Mouse (Mus musculus): ENCODE measurements around the gene Borcs5. TPM values are rescaled to one million over a fixed set of nuclear protein-coding genes. Genes with fewer than 3 reads are reported as not detected.

The Borcs5 gene
- polyA plus RNA-seq, 1 experiment from 2014 or later: 17.6 TPM

- Histone ChIP-seq H3K9ac (ENCODE audit: low read depth, low read length) (no peak overlapping the region), H3K4me2 (ENCODE audit: low read depth, low read length) (no peak overlapping the region), H3K4me3 (ENCODE audit: low read length) (no peak overlapping the region), H3K9me3 (ENCODE audit: control insufficient read depth, low read length) (no peaks in the 10 kb centered on the region), H3K36me3 (ENCODE audit: control insufficient read depth, insufficient read depth, low read length) (no peaks in the 10 kb centered on the region), H3K4me1 (ENCODE audit: control insufficient read depth, insufficient read depth, low read length) (peaks cover 9% of the 10 kb centered on the region; the same call in 1 of the 2 replicates), H3K27me3 (replicated peaks; ENCODE audit: control insufficient read depth, insufficient read depth, low read length) (no peaks in the 10 kb centered on the region), H3K27ac (ENCODE audit: low read length) (peak overlapping the region; percentile 61)
- peak; percentile 92 for ATAC-seq
- 49% methylated on average over 8 of the region's 8 CpGs for WGBS
These were observed 61.3 kb downstream of the Borcs5 start for GRCm38 (mm10) chr6:134700451-134701210.

- Histone ChIP-seq H3K27ac (ENCODE audit: low read length) (peak overlapping the region; percentile 58), H3K36me3 (ENCODE audit: control insufficient read depth, insufficient read depth, low read length) (no peaks in the 10 kb centered on the region), H3K27me3 (replicated peaks; ENCODE audit: control insufficient read depth, insufficient read depth, low read length) (no peaks in the 10 kb centered on the region), H3K4me1 (ENCODE audit: control insufficient read depth, insufficient read depth, low read length) (peaks cover 9% of the 10 kb centered on the region; the same call in 1 of the 2 replicates), H3K4me3 (ENCODE audit: low read length) (no peak overlapping the region), H3K4me2 (ENCODE audit: low read depth, low read length) (no peak overlapping the region), H3K9me3 (ENCODE audit: control insufficient read depth, low read length) (no peaks in the 10 kb centered on the region), H3K9ac (ENCODE audit: low read depth, low read length) (0 out of 2 replicates have a peak overlapping the region, but pooled peaks have one; percentile 26)
- peak; percentile 36; the same call in 1 of the 2 replicates for ATAC-seq
- WGBS: 78% methylated on average over 6 of the region's 6 CpGs
These were observed 61.9 kb downstream of the Borcs5 start for GRCm38 (mm10) chr6:134701211-134701602.

GRCm38 (mm10) chr6:134702184-134702583 lies 62.9 kb downstream of the Borcs5 start:
- H3K4me2 ChIP-seq (ENCODE audit: low read depth, low read length): no peak overlapping the region
- no peak overlapping the region for H3K27ac ChIP-seq (ENCODE audit: low read length)
- no peaks in the 10 kb centered on the region for H3K27me3 ChIP-seq (replicated peaks; ENCODE audit: control insufficient read depth, insufficient read depth, low read length)
- peaks cover 9% of the 10 kb centered on the region; the same call in 1 of the 2 replicates for H3K4me1 ChIP-seq (ENCODE audit: control insufficient read depth, insufficient read depth, low read length)
- 94% methylated on average over 7 of the region's 7 CpGs for WGBS
- no peaks in the 10 kb centered on the region for H3K36me3 ChIP-seq (ENCODE audit: control insufficient read depth, insufficient read depth, low read length)
- H3K9ac ChIP-seq (ENCODE audit: low read depth, low read length): no peak overlapping the region
- ATAC-seq: no peak
- H3K9me3 ChIP-seq (ENCODE audit: control insufficient read depth, low read length): no peaks in the 10 kb centered on the region
- no peak overlapping the region for H3K4me3 ChIP-seq (ENCODE audit: low read length)

GRCm38 (mm10) chr6:134703053-134703690 lies 63.9 kb downstream of the Borcs5 start:
- WGBS: 84% methylated on average over 4 of the region's 4 CpGs

GRCm38 (mm10) chr6:134706467-134706866 lies 67.2 kb downstream of the Borcs5 start:
- Histone ChIP-seq H3K4me3 (ENCODE audit: low read length) (no peak overlapping the region), H3K9me3 (ENCODE audit: control insufficient read depth, low read length) (no peaks in the 10 kb centered on the region), H3K27me3 (replicated peaks; ENCODE audit: control insufficient read depth, insufficient read depth, low read length) (no peaks in the 10 kb centered on the region), H3K9ac (ENCODE audit: low read depth, low read length) (no peak overlapping the region), H3K4me1 (ENCODE audit: control insufficient read depth, insufficient read depth, low read length) (no peaks in the 10 kb centered on the region), H3K4me2 (ENCODE audit: low read depth, low read length) (no peak overlapping the region), H3K27ac (ENCODE audit: low read length) (no peak overlapping the region), H3K36me3 (ENCODE audit: control insufficient read depth, insufficient read depth, low read length) (no peaks in the 10 kb centered on the region)
- 69% methylated on average over 4 of the region's 4 CpGs for WGBS
- no peak for ATAC-seq

More at GRCm38 (mm10) chr6:134703053-134703690, 63.9 kb downstream of the Borcs5 start:
- no peaks in the 10 kb centered on the region for H3K27me3 ChIP-seq (replicated peaks; ENCODE audit: control insufficient read depth, insufficient read depth, low read length)
- H3K4me2 ChIP-seq (ENCODE audit: low read depth, low read length): no peak overlapping the region
- no peaks in the 10 kb centered on the region for H3K36me3 ChIP-seq (ENCODE audit: control insufficient read depth, insufficient read depth, low read length)
- H3K9me3 ChIP-seq (ENCODE audit: control insufficient read depth, low read length): no peaks in the 10 kb centered on the region
- H3K9ac ChIP-seq (ENCODE audit: low read depth, low read length): no peak overlapping the region
- no peak for ATAC-seq
- H3K4me3 ChIP-seq (ENCODE audit: low read length): no peak overlapping the region
- peaks cover 9% of the 10 kb centered on the region; the same call in 1 of the 2 replicates for H3K4me1 ChIP-seq (ENCODE audit: control insufficient read depth, insufficient read depth, low read length)
- H3K27ac ChIP-seq (ENCODE audit: low read length): no peak overlapping the region

GRCm38 (mm10) chr6:134710020-134710419 lies 70.7 kb downstream of the Borcs5 start:
- no peak overlapping the region for H3K27ac ChIP-seq (ENCODE audit: low read length)
- no peak overlapping the region for H3K9ac ChIP-seq (ENCODE audit: low read depth, low read length)
- no peaks in the 10 kb centered on the region for H3K9me3 ChIP-seq (ENCODE audit: control insufficient read depth, low read length)
- ATAC-seq: no peak
- H3K4me1 ChIP-seq (ENCODE audit: control insufficient read depth, insufficient read depth, low read length): no peaks in the 10 kb centered on the region
- WGBS: 82% methylated on average over 15 of the region's 15 CpGs
- H3K27me3 ChIP-seq (replicated peaks; ENCODE audit: control insufficient read depth, insufficient read depth, low read length): no peaks in the 10 kb centered on the region
- no peak overlapping the region for H3K4me2 ChIP-seq (ENCODE audit: low read depth, low read length)
- no peak overlapping the region for H3K4me3 ChIP-seq (ENCODE audit: low read length)
- no peaks in the 10 kb centered on the region for H3K36me3 ChIP-seq (ENCODE audit: control insufficient read depth, insufficient read depth, low read length)

GRCm38 (mm10) chr6:134713321-134713720 lies 74.0 kb downstream of the Borcs5 start:
- Histone ChIP-seq H3K4me2 (ENCODE audit: low read depth, low read length) (no peak overlapping the region), H3K9ac (ENCODE audit: low read depth, low read length) (no peak overlapping the region), H3K27me3 (replicated peaks; ENCODE audit: control insufficient read depth, insufficient read depth, low read length) (no peaks in the 10 kb centered on the region), H3K36me3 (ENCODE audit: control insufficient read depth, insufficient read depth, low read length) (0 out of 2 replicates have a peak, but pooled peaks cover 3% of the 10 kb centered on the region), H3K27ac (ENCODE audit: low read length) (no peak overlapping the region), H3K9me3 (ENCODE audit: control insufficient read depth, low read length) (no peaks in the 10 kb centered on the region), H3K4me1 (ENCODE audit: control insufficient read depth, insufficient read depth, low read length) (peaks cover 9% of the 10 kb centered on the region; the same call in 1 of the 2 replicates), H3K4me3 (ENCODE audit: low read length) (no peak overlapping the region)
- ATAC-seq: no peak
- 47% methylated on average over 3 of the region's 3 CpGs for WGBS

- ATAC-seq: no peak
- Histone ChIP-seq H3K27ac (ENCODE audit: low read length) (no peak overlapping the region), H3K9me3 (ENCODE audit: control insufficient read depth, low read length) (no peaks in the 10 kb centered on the region), H3K9ac (ENCODE audit: low read depth, low read length) (no peak overlapping the region), H3K4me2 (ENCODE audit: low read depth, low read length) (no peak overlapping the region), H3K36me3 (ENCODE audit: control insufficient read depth, insufficient read depth, low read length) (0 out of 2 replicates have a peak, but pooled peaks cover 3% of the 10 kb centered on the region), H3K4me3 (ENCODE audit: low read length) (no peak overlapping the region), H3K27me3 (replicated peaks; ENCODE audit: control insufficient read depth, insufficient read depth, low read length) (no peaks in the 10 kb centered on the region), H3K4me1 (ENCODE audit: control insufficient read depth, insufficient read depth, low read length) (peaks cover 13% of the 10 kb centered on the region)
- WGBS: 74% methylated on average over 1 of the region's 1 CpGs
These were observed 74.6 kb downstream of the Borcs5 start for GRCm38 (mm10) chr6:134713897-134714296.

- Histone ChIP-seq H3K4me3 (ENCODE audit: low read length) (no peak overlapping the region), H3K9me3 (ENCODE audit: control insufficient read depth, low read length) (no peaks in the 10 kb centered on the region), H3K27me3 (replicated peaks; ENCODE audit: control insufficient read depth, insufficient read depth, low read length) (no peaks in the 10 kb centered on the region), H3K4me1 (ENCODE audit: control insufficient read depth, insufficient read depth, low read length) (peaks cover 19% of the 10 kb centered on the region), H3K36me3 (ENCODE audit: control insufficient read depth, insufficient read depth, low read length) (peaks cover 7% of the 10 kb centered on the region; the same call in 1 of the 2 replicates), H3K9ac (ENCODE audit: low read depth, low read length) (no peak overlapping the region), H3K4me2 (ENCODE audit: low read depth, low read length) (no peak overlapping the region), H3K27ac (ENCODE audit: low read length) (no peak overlapping the region)
- WGBS: 62% methylated on average over 6 of the region's 6 CpGs
- no peak for ATAC-seq
These were observed 76.9 kb downstream of the Borcs5 start for GRCm38 (mm10) chr6:134716168-134716587.
